Mouse (Mus musculus) cerebellum, postnatal 4 days (tissue): ENCODE results near the gene Gdf15.
A peak's percentile ranks its signal among the peaks of the same experiment; 100 is the strongest.
"Not testable (repeated sequence)": the region's sequence is repeated elsewhere in the genome, so short reads cannot be mapped to it uniquely, and the experiment has no call there.

Source experiments
- DNase-seq, 2 experiments: peaks; one replicate each; pipeline ENCODE4 v3.0.0; 2022; ENCODE audit warnings: low spot score in 2 of 2, mixed read lengths in 1 of 2

The Gdf15 gene

GRCm38 (mm10) chr8:70587955-70588354 is 44.3 kb downstream of the Gdf15 start:
- DNase-seq = not testable (repeated sequence)

GRCm38 (mm10) chr8:70585258-70585652 is 47.0 kb downstream of the Gdf15 start:
- peak in 1 of 2 experiments; percentile 51 for DNase-seq

- no peak for DNase-seq
Observed at GRCm38 (mm10) chr8:70584606-70585257, 47.5 kb downstream of the Gdf15 start.

GRCm38 (mm10) chr8:70583476-70584387 is 48.5 kb downstream of the Gdf15 start:
- DNase-seq = peak in 1 of 2 experiments; percentile 63
